Mouse (Mus musculus) cerebellum, postnatal 25 days (tissue): ENCODE results near the gene Gngt2.

Source experiments
- DNase-seq, 2 experiments: peaks; one replicate each; pipeline ENCODE4 v3.0.0; 2021; ENCODE audit warnings: mixed read lengths in 2 of 2

Gene Gngt2

GRCm38 (mm10) chr11:95826317-95827167 is 10.5 kb upstream of the Gngt2 start:
- DNase-seq, result no peak

- DNase-seq, result no peak
These were observed 9.9 kb upstream of the Gngt2 start for GRCm38 (mm10) chr11:95827168-95827447.

- peak; percentile 79 to 86 for DNase-seq
These were observed 9.4 kb upstream of the Gngt2 start for GRCm38 (mm10) chr11:95827464-95828085.

GRCm38 (mm10) chr11:95828181-95828964 is 8.6 kb upstream of the Gngt2 start:
- no peak for DNase-seq

- no peak for DNase-seq
These were observed 7.4 kb upstream of the Gngt2 start for GRCm38 (mm10) chr11:95829526-95830050.

GRCm38 (mm10) chr11:95830411-95831275 is 6.4 kb upstream of the Gngt2 start:
- DNase-seq, result no peak

GRCm38 (mm10) chr11:95831276-95831619 is 5.8 kb upstream of the Gngt2 start:
- DNase-seq, result no peak

GRCm38 (mm10) chr11:95831641-95832040 is 5.4 kb upstream of the Gngt2 start:
- no peak for DNase-seq

- no peak for DNase-seq
These were observed 4.6 kb upstream of the Gngt2 start for GRCm38 (mm10) chr11:95832129-95833005.

GRCm38 (mm10) chr11:95833006-95833570 is 3.9 kb upstream of the Gngt2 start:
- no peak for DNase-seq

- DNase-seq, result no peak
These were observed 3.3 kb upstream of the Gngt2 start for GRCm38 (mm10) chr11:95833631-95834142.

- DNase-seq, result no peak
These were observed 2.8 kb upstream of the Gngt2 start for GRCm38 (mm10) chr11:95834143-95834667.

- DNase-seq, result no peak
These were observed 2.0 kb upstream of the Gngt2 start for GRCm38 (mm10) chr11:95834742-95835710.

GRCm38 (mm10) chr11:95835832-95836231 is 1.2 kb upstream of the Gngt2 start:
- DNase-seq, result no peak

GRCm38 (mm10) chr11:95836433-95836832 is 583 bp upstream of the Gngt2 start:
- DNase-seq, result no peak

GRCm38 (mm10) chr11:95838598-95838997 is 1.6 kb downstream of the Gngt2 start:
- no peak for DNase-seq

GRCm38 (mm10) chr11:95838999-95839868 is 2.2 kb downstream of the Gngt2 start:
- no peak for DNase-seq
